ENCODE assay signal across 8 mouse cellular contexts in the genomic region with DNA sequence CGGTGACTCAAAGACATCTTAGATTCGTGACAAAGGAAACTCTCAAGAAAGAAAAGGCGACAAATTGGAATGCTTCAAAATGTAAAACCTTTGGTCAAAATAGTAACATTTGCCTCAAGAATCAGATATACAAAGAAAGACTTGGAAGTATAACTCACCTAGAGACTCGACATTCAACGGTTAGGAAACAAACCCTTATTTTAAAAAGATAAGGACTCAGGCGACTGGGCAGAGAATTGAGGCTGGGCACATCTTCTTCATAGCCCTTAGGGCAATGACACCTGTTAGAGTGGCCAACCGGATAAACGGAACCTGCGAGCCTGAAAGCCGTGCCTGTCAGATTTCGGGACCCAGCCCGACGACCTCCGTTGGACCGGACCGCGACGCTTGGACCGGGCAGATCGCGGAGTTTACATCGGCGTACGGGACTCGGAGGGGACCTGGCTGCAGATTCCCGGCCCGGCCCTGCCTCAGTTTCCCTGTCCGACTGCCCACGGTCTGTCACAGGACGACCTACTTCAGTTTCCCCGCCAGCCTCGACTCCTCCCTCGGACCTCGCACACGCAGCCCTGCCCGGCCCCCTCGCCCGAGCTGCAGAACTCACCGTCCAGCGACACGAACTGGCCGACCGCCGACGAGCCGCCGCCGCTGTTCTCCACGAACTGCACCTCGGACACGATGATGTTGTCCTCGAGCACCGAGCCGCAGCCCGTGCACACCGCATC. TPM values are rescaled to one million over a fixed set of nuclear protein-coding genes. Genes with fewer than 3 reads are reported as not detected.
DNase-seq lines count a peak whose midpoint lies in the region; ATAC-seq lines count a peak whose summit lies in the region.

No protein-coding gene starts in this region.

- peak overlapping the region; percentile 87 for H3K4me3 ChIP-seq in lung, embryonic 15.5 days
- H3K4me3 ChIP-seq in heart, embryonic 16.5 days (ENCODE audit: low read length): peak overlapping the region; percentile 93
- H3K4me3 ChIP-seq in macrophage (ENCODE audit: inconsistent target): peak overlapping the region; percentile 63

- no peaks in the 10 kb centered on the region for H3K9me3 ChIP-seq in lung, embryonic 15.5 days
- H3K9me3 ChIP-seq in heart, embryonic 16.5 days (replicated peaks; ENCODE audit: control insufficient read depth, low read length): no peaks in the 10 kb centered on the region

- DNase-seq in adrenal gland, postnatal 25 days: peak; percentile 17
- no peak for DNase-seq in adrenal gland, adult 18-20 months (ENCODE audit: low spot score in 2 of 2)
- DNase-seq in lung, postnatal 36 days: no peak
- DNase-seq in urinary bladder, postnatal 36 days (ENCODE audit: low spot score in 2 of 2): no peak

- under 1% methylated on average over 56 of the region's 56 CpGs for WGBS in lung, embryonic 15.5 days
- 2% methylated on average over 56 of the region's 56 CpGs for WGBS in heart, embryonic 16.5 days
- WGBS in macrophage (ENCODE audit: missing documents): under 1% methylated on average over 56 of the region's 56 CpGs

- ATAC-seq in lung, embryonic 15.5 days (ENCODE audit: borderline replicate concordance, extremely low read depth, low FRiP score, low TSS enrichment): no peak
- no peak for ATAC-seq in heart, embryonic 16.5 days (replicated peaks; ENCODE audit: extremely low read depth, insufficient read depth, low FRiP score)
- no peak for ATAC-seq in frontal cortex, adult (ENCODE audit: low TSS enrichment)

- H3K27me3 ChIP-seq in lung, embryonic 15.5 days: no peaks in the 10 kb centered on the region
- H3K27me3 ChIP-seq in heart, embryonic 16.5 days (ENCODE audit: control insufficient read depth, insufficient read depth, low read length): no peaks in the 10 kb centered on the region

- peaks cover 52% of the 10 kb centered on the region for H3K79me2 ChIP-seq in macrophage (ENCODE audit: inconsistent target)

- peak overlapping the region; percentile 61 for H3K4me2 ChIP-seq in lung, embryonic 15.5 days
- H3K4me2 ChIP-seq in heart, embryonic 16.5 days (ENCODE audit: low read depth, low read length): peak overlapping the region; percentile 91

- H3K36me3 ChIP-seq in lung, embryonic 15.5 days: 0 out of 2 replicates have a peak, but pooled peaks cover 5% of the 10 kb centered on the region
- peaks cover 5% of the 10 kb centered on the region; the same call in 1 of the 2 replicates for H3K36me3 ChIP-seq in heart, embryonic 16.5 days (ENCODE audit: control insufficient read depth, insufficient read depth)
- no peaks in the 10 kb centered on the region for H3K36me3 ChIP-seq in macrophage (ENCODE audit: inconsistent target)

- peak overlapping the region; percentile 96 for H3K27ac ChIP-seq in lung, embryonic 15.5 days
- H3K27ac ChIP-seq in heart, embryonic 16.5 days (ENCODE audit: low read length): peak overlapping the region; percentile 95
- no peak overlapping the region for H3K27ac ChIP-seq in macrophage

- H3K9ac ChIP-seq in lung, embryonic 15.5 days: peak overlapping the region; percentile 95
- H3K9ac ChIP-seq in heart, embryonic 16.5 days (ENCODE audit: low read length): peak overlapping the region; percentile 98

- H3K4me1 ChIP-seq in lung, embryonic 15.5 days: peaks cover 24% of the 10 kb centered on the region
- peaks cover 24% of the 10 kb centered on the region for H3K4me1 ChIP-seq in heart, embryonic 16.5 days (ENCODE audit: control insufficient read depth, insufficient read depth, low read length)

RNA-seq across cellular contexts. Expression of a gene that starts 0.8 kb away (rescaled TPM):
- 65.9 and 68.8 TPM in 2 replicates for total RNA-seq in adrenal gland, postnatal 25 days (2021)
- 10 to 100 TPM; 39.1 to 50.4 TPM for total RNA-seq in adrenal gland, adult 18-20 months (2021)
- polyA plus RNA-seq in lung, embryonic 15.5 days (2015; fragmentation: Nextera tagmentation; extraction: Ambion mirVana): 56.1 and 63.3 TPM in 2 replicates
- polyA plus RNA-seq in heart, embryonic 16.5 days (2015; fragmentation: Nextera tagmentation; extraction: Ambion mirVana): 38.3 and 42.6 TPM in 2 replicates
- total RNA-seq in macrophage (2018; cell fraction: chromatin; rRNA removed): 100 to 1,000 TPM; 183 to 360 (median 252) TPM
- total RNA-seq in macrophage (2018; cell fraction: cytosol; rRNA removed): 10 to 100 TPM in 18 of 26 experiments, 1 to 10 TPM in 8; 6.4 to 22.0 (median 13.0) TPM
- 100 to 1,000 TPM in 18 of 26 experiments, 10 to 100 TPM in 8; 64.8 to 206 (median 130) TPM for total RNA-seq in macrophage (2018; cell fraction: nucleus; rRNA removed)
- polyA plus RNA-seq in macrophage (2018): 15.4 to 26.6 TPM (median 18.3 TPM) in 3 replicates

RNA-seq across cellular contexts. Expression of a gene that starts 14.6 kb away (rescaled TPM):
- total RNA-seq in adrenal gland, postnatal 25 days (2021): 45.6 and 55.5 TPM in 2 replicates
- total RNA-seq in adrenal gland, adult 18-20 months (2021): 10 to 100 TPM; 34.3 to 38.0 TPM
- 11.7 and 13.2 TPM in 2 replicates for polyA plus RNA-seq in lung, embryonic 15.5 days (2015; fragmentation: Nextera tagmentation; extraction: Ambion mirVana)
- polyA plus RNA-seq in heart, embryonic 16.5 days (2015; fragmentation: Nextera tagmentation; extraction: Ambion mirVana): 7.0 and 8.2 TPM in 2 replicates
- total RNA-seq in macrophage (2018; cell fraction: chromatin; rRNA removed): 100 to 1,000 TPM in 21 of 26 experiments, 10 to 100 TPM in 5; 43.0 to 223 (median 156) TPM
- 10 to 100 TPM; 48.1 to 83.4 (median 70.4) TPM for total RNA-seq in macrophage (2018; cell fraction: cytosol; rRNA removed)
- total RNA-seq in macrophage (2018; cell fraction: nucleus; rRNA removed): 100 to 1,000 TPM in 13 of 26 experiments, 10 to 100 TPM in 13; 44.8 to 156 (median 99.8) TPM
- 42.2 to 56.7 TPM (median 54.3 TPM) in 3 replicates for polyA plus RNA-seq in macrophage (2018)

RNA-seq across cellular contexts. Expression of a gene that starts 23.4 kb away (rescaled TPM):
- 21.7 and 26.8 TPM in 2 replicates for total RNA-seq in adrenal gland, postnatal 25 days (2021)
- 10 to 100 TPM; 14.9 to 15.5 TPM for total RNA-seq in adrenal gland, adult 18-20 months (2021)
- polyA plus RNA-seq in lung, embryonic 15.5 days (2015; fragmentation: Nextera tagmentation; extraction: Ambion mirVana): 25.7 and 28.1 TPM in 2 replicates
- polyA plus RNA-seq in heart, embryonic 16.5 days (2015; fragmentation: Nextera tagmentation; extraction: Ambion mirVana): 26.0 and 26.1 TPM in 2 replicates
- total RNA-seq in macrophage (2018; cell fraction: chromatin; rRNA removed): 10 to 100 TPM in 2 of 26 experiments, 1 to 10 TPM in 23, not detected in 1; 1.1 to 16.4 (median 4.0) TPM
- total RNA-seq in macrophage (2018; cell fraction: cytosol; rRNA removed): 10 to 100 TPM in 2 of 26 experiments, 1 to 10 TPM in 24; 2.7 to 11.0 (median 5.0) TPM
- total RNA-seq in macrophage (2018; cell fraction: nucleus; rRNA removed): 10 to 100 TPM in 3 of 26 experiments, 1 to 10 TPM in 23; 1.9 to 17.2 (median 4.7) TPM
- 5.3 to 10.9 TPM (median 9.7 TPM) in 3 replicates for polyA plus RNA-seq in macrophage (2018)

RNA-seq across cellular contexts. Expression of a gene that starts 57.8 kb away (rescaled TPM):
- 26.6 and 40.7 TPM in 2 replicates for total RNA-seq in adrenal gland, postnatal 25 days (2021)
- 10 to 100 TPM; 30.5 to 31.9 TPM for total RNA-seq in adrenal gland, adult 18-20 months (2021)
- polyA plus RNA-seq in lung, embryonic 15.5 days (2015; fragmentation: Nextera tagmentation; extraction: Ambion mirVana): 103 and 120 TPM in 2 replicates
- polyA plus RNA-seq in heart, embryonic 16.5 days (2015; fragmentation: Nextera tagmentation; extraction: Ambion mirVana): 36.0 and 43.3 TPM in 2 replicates
- total RNA-seq in macrophage (2018; cell fraction: chromatin; rRNA removed): 10 to 100 TPM in 5 of 26 experiments, 1 to 10 TPM in 19, under 1 TPM in 2; 0.62 to 13.0 (median 5.9) TPM
- 10 to 100 TPM in 14 of 26 experiments, 1 to 10 TPM in 12; 7.8 to 14.4 (median 10.3) TPM for total RNA-seq in macrophage (2018; cell fraction: cytosol; rRNA removed)
- total RNA-seq in macrophage (2018; cell fraction: nucleus; rRNA removed): 10 to 100 TPM in 2 of 26 experiments, 1 to 10 TPM in 24; 2.1 to 11.1 (median 5.7) TPM
- polyA plus RNA-seq in macrophage (2018): 5.3 to 15.2 TPM (median 11.4 TPM) in 3 replicates
